ENCODE assay signal across 34 mouse cellular contexts in the genomic region with DNA sequence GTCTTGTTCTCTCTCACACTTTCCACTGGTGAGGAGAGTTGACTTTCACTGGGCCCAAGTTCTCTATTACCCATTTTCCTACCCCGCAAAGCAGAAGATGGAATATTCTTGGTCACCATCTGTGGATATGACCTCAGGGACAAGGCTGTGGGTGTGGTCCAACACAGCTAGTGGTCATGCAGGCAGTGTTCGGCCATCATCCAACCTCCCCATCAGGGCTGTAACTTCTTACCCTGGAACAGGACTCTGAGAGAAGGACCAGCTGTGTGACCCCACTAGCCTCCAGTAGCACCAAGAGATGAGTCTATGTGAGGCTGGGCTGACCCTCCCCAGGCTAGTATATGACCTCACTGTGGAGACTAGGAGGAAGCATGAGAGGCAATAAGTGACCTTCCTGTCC. TPM values are rescaled to one million over a fixed set of nuclear protein-coding genes. Genes with fewer than 3 reads are reported as not detected.
DNase-seq lines count a peak whose midpoint lies in the region; ATAC-seq and TF ChIP-seq lines count a peak whose summit lies in the region.
"Had no signal": no experiment of that assay in that cellular context is flagged by ENCODE, and none has a peak within 500 bp of the region (broad histone marks: within the 10 kb centered on the region; RNA-seq: fewer than 3 reads in every experiment).

No protein-coding gene starts in this region.

- TF ChIP-seq CTCF in stomach, postnatal 0 days (IDR thresholded peaks at IDR 0.05; ENCODE audit: low read depth), result no peak

- no peak for TF ChIP-seq EP300 in stomach, postnatal 0 days (optimal IDR thresholded peaks at IDR 0.05)

- no peak for ATAC-seq in stomach, postnatal 0 days (ENCODE audit: low FRiP score, low TSS enrichment)
- ATAC-seq: forebrain, embryonic 16.5 days; inflammation-experienced regulatory T-cells, adult 6 months; lung, postnatal 0 days had no signal

- no peaks in the 10 kb centered on the region for H3K9me3 ChIP-seq in heart, embryonic 10.5 days
- no peaks in the 10 kb centered on the region for H3K9me3 ChIP-seq in stomach, postnatal 0 days (ENCODE audit: control insufficient read depth, low read length)
- H3K9me3 ChIP-seq: embryonic facial prominence, embryonic 12.5 days; forebrain, embryonic 10.5 days; hindbrain, embryonic 10.5 days; hindbrain, embryonic 15.5 days; limb, embryonic 10.5 days; limb, embryonic 15.5 days; liver, embryonic 13.5 days; megakaryocyte, embryonic 14.5 days; midbrain, embryonic 12.5 days; neural tube, embryonic 12.5 days had no signal

- 87% methylated on average over 2 of the region's 2 CpGs for WGBS in heart, embryonic 10.5 days
- WGBS in stomach, postnatal 0 days, result 85% methylated on average over 2 of the region's 2 CpGs

- H3K27me3 ChIP-seq in heart, embryonic 10.5 days (ENCODE audit: insufficient read depth, poor library complexity, severe bottlenecking), result no peaks in the 10 kb centered on the region
- no peaks in the 10 kb centered on the region for H3K27me3 ChIP-seq in stomach, postnatal 0 days (ENCODE audit: control insufficient read depth, insufficient read depth, low read length)
- H3K27me3 ChIP-seq: embryonic facial prominence, embryonic 12.5 days; hindbrain, embryonic 15.5 days; limb, embryonic 15.5 days; liver, embryonic 13.5 days; midbrain, embryonic 12.5 days; neural tube, embryonic 12.5 days had no signal

- DNase-seq in heart, adult 8-10 months (ENCODE audit: low spot score), result peak; percentile 15
- no peak for DNase-seq in heart, embryonic 10.5 days (ENCODE audit: low spot score)
- DNase-seq in gastrocnemius, adult 8-10 months (ENCODE audit: low spot score in 2 of 2), result peak; percentile 38 to 53
- DNase-seq in gastrocnemius, postnatal 14 days, result peak; percentile 61
- DNase-seq in heart, postnatal 14 days, result peak; percentile 5 to 32
- DNase-seq in thymus, adult 18-20 months, result no peak
- DNase-seq in layer of hippocampus, postnatal 10 days (ENCODE audit: low spot score in 2 of 2), result no peak
- no peak for DNase-seq in stomach, postnatal 0 days (ENCODE audit: low spot score)
- DNase-seq: adrenal gland, postnatal 25 days; B cell, adult 2 months; cerebellum, adult 11-12 months; cerebellum, adult 9-11 months; embryo, embryonic 11 days; kidney, adult 18-20 months; kidney, postnatal 36 days; layer of hippocampus, postnatal 36 days; liver, embryonic 13.5 days; lung, adult 18-20 months; lung, postnatal 4 days; thymus, postnatal 14 days had no signal

- no peaks in the 10 kb centered on the region for H3K36me3 ChIP-seq in heart, embryonic 10.5 days
- H3K36me3 ChIP-seq in stomach, postnatal 0 days (ENCODE audit: control insufficient read depth, insufficient read depth, low read length), result no peaks in the 10 kb centered on the region
- H3K36me3 ChIP-seq: embryonic facial prominence, embryonic 12.5 days; forebrain, embryonic 10.5 days; hindbrain, embryonic 10.5 days; hindbrain, embryonic 15.5 days; limb, embryonic 10.5 days; limb, embryonic 15.5 days; liver, embryonic 13.5 days; midbrain, embryonic 12.5 days; neural tube, embryonic 12.5 days had no signal

- no peak overlapping the region for H3K4me3 ChIP-seq in heart, embryonic 10.5 days
- H3K4me3 ChIP-seq in stomach, postnatal 0 days (ENCODE audit: low read depth, low read length), result no peak overlapping the region
- H3K4me3 ChIP-seq: embryonic facial prominence, embryonic 12.5 days; forebrain, embryonic 10.5 days; hindbrain, embryonic 10.5 days; hindbrain, embryonic 15.5 days; layer of hippocampus, adult 2 months; limb, embryonic 10.5 days; limb, embryonic 15.5 days; liver, embryonic 13.5 days; megakaryocyte, embryonic 14.5 days; midbrain, embryonic 12.5 days; myocyte; neural tube, embryonic 12.5 days had no signal

- H3K4me1 ChIP-seq in heart, embryonic 10.5 days, result peaks cover 10% of the 10 kb centered on the region; the same call in 1 of the 2 replicates
- no peaks in the 10 kb centered on the region for H3K4me1 ChIP-seq in stomach, postnatal 0 days (replicated peaks; ENCODE audit: control insufficient read depth, insufficient read depth)
- H3K4me1 ChIP-seq: embryonic facial prominence, embryonic 12.5 days; forebrain, embryonic 10.5 days; hindbrain, embryonic 10.5 days; hindbrain, embryonic 15.5 days; limb, embryonic 15.5 days; liver, embryonic 13.5 days; megakaryocyte, embryonic 14.5 days; midbrain, embryonic 12.5 days; neural tube, embryonic 12.5 days had no signal

- no peak overlapping the region for H3K27ac ChIP-seq in heart, embryonic 10.5 days
- H3K27ac ChIP-seq in stomach, postnatal 0 days (replicated peaks), result no peak overlapping the region
- H3K27ac ChIP-seq: embryonic facial prominence, embryonic 12.5 days; forebrain, embryonic 10.5 days; hindbrain, embryonic 10.5 days; hindbrain, embryonic 15.5 days; layer of hippocampus, adult 2 months; limb, embryonic 10.5 days; limb, embryonic 15.5 days; liver, embryonic 13.5 days; midbrain, embryonic 12.5 days; neural tube, embryonic 12.5 days had no signal

- H3K9ac ChIP-seq in stomach, postnatal 0 days (ENCODE audit: low read length), result no peak overlapping the region
- H3K9ac ChIP-seq: embryonic facial prominence, embryonic 12.5 days; hindbrain, embryonic 15.5 days; limb, embryonic 15.5 days; liver, embryonic 13.5 days; midbrain, embryonic 12.5 days; neural tube, embryonic 12.5 days had no signal

- no peak overlapping the region for H3K4me2 ChIP-seq in stomach, postnatal 0 days (replicated peaks; ENCODE audit: low read depth)
- H3K4me2 ChIP-seq: embryonic facial prominence, embryonic 12.5 days; hindbrain, embryonic 15.5 days; limb, embryonic 15.5 days; liver, embryonic 13.5 days; midbrain, embryonic 12.5 days; neural tube, embryonic 12.5 days had no signal

- intact Hi-C loops in gastrocnemius, postnatal 14 days (cut with DNase I; ENCODE audit: low total_unique reads), result no loop called here
- intact Hi-C loops in heart, postnatal 14 days (cut with DNase I), result no loop called here

RNA-seq across cellular contexts. Expression of gene Pthlh, which starts 54.1 kb away (rescaled TPM):
- total RNA-seq in heart, adult 8-10 months (2022), result 1 to 10 TPM in 3 of 4 experiments, under 1 TPM in 1; 0.94 to 1.7 (median 1.4) TPM
- 0.73 and 1.2 TPM in 2 replicates for polyA plus RNA-seq in heart, embryonic 10.5 days (2016; fragmentation: Nextera tagmentation; extraction: Ambion mirVana)
- total RNA-seq in gastrocnemius, adult 8-10 months (2022), result 1 to 10 TPM in 2 of 4 experiments, under 1 TPM in 2; 0.40 to 3.4 (median 1.2) TPM
- total RNA-seq in gastrocnemius, postnatal 14 days (2021), result 1 to 10 TPM in 1 of 2 experiments, under 1 TPM in 1; 0.33 to 3.3 TPM
- 1 to 10 TPM in 1 of 2 experiments, under 1 TPM in 1; 0.88 to 1.1 TPM for total RNA-seq in heart, postnatal 14 days (2021)
- 1 to 10 TPM; 1.6 to 2.5 TPM for total RNA-seq in layer of hippocampus, postnatal 10 days (2021)
- polyA plus RNA-seq in stomach, postnatal 0 days (2015; fragmentation: Nextera tagmentation; extraction: Ambion mirVana), result 4.1 and 5.7 TPM in 2 replicates
- total RNA-seq: adrenal gland, postnatal 25 days had no signal
- polyA plus RNA-seq: inflammation-experienced regulatory T-cells, adult 6 months; liver, embryonic 13.5 days had no signal

Comparison
In these comparisons a context has a peak if more than half of its experiments do, and no peak if none do; other contexts are left out.
1. DNase-seq: peak in heart, adult 8-10 months (single experiment), gastrocnemius, adult 8-10 months (2 of 2), gastrocnemius, postnatal 14 days (single experiment) and heart, postnatal 14 days (2 of 2); none in heart, embryonic 10.5 days (single experiment), thymus, adult 18-20 months (0 of 2), layer of hippocampus, postnatal 10 days (0 of 2) and stomach, postnatal 0 days (single experiment).